Mouse (Mus musculus): ENCODE data around the gene Actr1b.
"Not testable (repeated sequence)": the region's sequence is repeated elsewhere in the genome, so short reads cannot be mapped to it uniquely, and the experiment has no call there.

Actr1b gene

DNA sequence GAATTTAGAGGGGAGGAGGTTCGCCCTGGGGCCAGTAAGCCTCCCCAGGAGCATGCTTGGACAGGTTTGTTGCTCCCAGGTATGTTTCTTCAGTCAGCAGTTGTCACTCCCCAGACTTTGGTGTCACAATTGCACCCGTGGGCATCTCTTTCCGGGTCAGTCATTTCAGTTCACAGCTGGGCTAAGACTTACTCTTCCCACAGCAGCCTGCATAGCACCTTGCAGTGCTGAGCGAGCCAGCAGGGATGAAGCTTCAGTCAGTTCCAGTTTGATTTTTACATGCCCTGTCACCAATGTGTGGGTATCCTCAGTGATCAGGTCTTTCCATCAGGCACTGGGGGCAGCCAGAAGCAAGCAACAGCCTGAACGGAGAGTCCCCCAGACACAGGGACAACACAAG lies 17.2 kb downstream of the Actr1b start:
- no peak for DNase-seq

DNA sequence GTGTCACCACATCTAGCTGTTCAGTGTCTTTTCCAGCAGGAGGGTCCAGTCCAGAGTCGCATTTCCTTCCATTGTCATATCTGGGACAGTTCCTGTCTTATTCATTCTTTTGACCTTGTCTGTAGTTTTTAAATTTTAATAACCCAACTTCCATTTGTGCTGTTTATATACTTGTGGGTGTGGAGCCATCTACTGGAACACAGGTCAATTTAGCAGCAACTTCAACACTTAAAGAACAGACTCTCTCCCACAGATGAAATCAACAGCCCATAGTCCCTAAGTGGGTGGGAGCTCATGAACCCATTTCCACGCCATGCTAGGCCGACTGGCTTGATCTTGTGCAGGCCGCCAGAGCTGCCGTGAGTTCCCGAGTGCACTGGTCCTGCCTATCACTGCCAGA lies 17.8 kb downstream of the Actr1b start:
- DNase-seq, result no peak

DNA sequence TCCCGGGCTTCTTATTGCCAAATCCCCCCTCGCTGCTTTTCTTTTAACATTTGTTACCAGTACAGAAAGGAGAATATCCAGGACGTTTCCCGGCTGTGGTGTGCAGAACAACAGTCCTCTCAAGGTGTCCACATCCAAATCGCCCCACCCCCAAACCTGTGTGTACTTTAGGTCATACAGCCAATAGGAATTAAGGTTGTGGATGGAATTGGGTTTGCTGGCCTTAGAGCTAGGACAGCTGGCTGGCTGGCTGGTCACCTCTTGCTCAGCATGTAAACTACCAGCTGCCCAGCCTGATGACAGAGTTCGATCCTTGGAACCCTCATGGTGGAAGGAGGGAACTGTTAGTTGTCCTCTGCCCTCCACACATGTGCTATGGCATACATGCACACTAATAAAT lies 19.4 kb downstream of the Actr1b start:
- DNase-seq, result no peak

DNA sequence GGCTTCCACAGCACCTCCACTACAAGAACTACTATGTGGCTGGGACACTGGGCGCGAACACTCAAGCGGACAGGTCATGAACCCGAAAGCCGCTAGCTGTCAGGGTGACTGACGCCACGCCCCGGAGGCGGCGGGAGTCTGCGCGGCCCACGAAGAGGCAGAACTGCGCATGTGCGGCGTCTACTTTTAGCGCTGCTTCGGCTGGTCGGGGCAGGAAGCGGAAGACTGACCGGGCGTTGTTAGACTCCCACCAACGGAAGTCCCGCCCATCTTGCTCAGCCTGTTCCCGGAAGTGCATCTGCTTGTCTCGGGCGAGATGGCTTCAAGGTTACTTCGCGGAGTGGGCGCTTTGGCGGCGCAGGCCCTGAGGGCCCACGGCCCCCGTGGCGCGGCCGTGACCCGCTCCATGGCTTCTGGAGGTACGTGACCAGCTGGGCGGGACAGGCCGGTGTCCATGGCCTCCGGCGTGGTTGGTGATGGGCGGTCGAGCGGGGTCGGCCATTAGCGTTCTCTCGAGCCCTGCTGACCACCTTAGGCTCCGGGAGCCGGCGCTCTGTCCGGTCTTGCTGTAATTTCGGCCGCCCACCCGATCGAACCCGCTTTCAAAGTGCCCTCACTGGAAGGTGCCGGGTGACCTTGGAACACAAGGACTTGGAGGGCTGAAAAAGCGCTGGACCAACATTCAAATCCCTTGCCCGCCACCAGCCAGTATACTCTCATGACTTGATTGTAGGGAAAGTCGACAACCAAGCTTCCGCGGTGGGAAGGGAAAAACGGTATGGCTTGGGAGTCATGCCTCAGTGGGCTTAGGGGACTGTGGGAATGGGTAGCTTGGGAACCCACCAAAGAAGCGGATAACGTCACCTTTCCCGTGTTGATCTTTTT lies 22.7 kb downstream of the Actr1b start, which contains the start of gene Cox5b:
TSS of gene Cox5b (plus strand) at position 179 of the 885 bp plus-strand sequence.
- peak; percentile 96 for DNase-seq

DNA sequence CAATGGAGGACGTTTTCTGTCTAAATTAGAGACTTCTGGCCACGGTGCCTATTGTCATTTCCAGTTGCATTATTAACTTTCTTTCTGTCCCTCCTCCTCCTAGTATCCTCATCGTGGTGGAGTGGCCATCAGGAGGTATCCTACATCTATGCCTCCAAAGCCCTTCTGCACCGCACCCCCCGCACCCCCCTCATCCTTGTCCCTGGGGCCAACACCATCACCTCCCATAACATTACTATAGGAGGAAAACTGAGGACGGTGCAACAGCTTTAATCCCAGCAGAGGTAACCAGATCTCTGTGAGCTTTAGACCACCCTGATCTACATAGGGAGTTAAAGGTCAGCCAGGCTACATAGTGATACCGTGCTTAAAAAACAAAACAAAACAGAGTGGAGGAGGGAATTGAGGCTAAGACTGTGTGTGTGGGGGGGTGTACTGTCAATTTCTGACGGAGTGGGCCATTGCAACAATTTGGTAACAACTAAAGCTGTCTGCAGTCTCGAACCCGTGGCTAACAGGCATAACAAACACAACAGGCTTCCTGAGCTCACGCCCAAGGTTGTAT lies 23.5 kb downstream of the Actr1b start:
- DNase-seq, result peak; percentile 32

DNA sequence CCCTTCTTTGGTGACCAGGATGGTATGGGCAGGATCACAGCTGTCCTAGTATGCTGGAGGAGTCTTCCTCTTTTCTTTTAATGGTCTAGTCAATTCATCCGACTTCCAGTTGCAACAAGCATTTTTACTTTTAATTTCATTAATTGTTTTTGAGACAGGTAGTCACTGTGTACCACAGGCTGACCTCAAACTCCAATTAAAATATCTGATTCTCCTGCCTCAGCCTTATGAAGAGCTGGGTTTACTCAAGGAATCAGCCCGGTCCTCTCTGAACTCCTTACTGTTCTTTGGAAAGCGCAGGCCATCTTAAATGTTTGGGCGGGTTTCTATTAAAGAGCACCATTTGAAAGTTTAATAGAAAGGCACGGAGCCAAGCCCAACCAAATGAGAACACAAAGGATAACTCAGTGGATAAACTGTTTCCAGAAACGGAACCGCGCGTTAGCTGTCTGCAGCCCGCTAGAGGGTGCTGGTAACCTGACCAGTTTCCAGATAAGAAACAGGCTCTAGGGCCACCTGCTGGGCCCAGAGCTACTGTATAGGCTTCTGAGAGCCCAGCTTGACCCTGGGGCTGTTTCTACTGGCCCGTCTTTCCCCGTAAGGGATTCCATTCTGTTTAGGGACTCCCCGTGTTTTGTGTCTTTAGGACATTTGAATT lies 30.3 kb downstream of the Actr1b start:
- peak; percentile 70 for DNase-seq

DNA sequence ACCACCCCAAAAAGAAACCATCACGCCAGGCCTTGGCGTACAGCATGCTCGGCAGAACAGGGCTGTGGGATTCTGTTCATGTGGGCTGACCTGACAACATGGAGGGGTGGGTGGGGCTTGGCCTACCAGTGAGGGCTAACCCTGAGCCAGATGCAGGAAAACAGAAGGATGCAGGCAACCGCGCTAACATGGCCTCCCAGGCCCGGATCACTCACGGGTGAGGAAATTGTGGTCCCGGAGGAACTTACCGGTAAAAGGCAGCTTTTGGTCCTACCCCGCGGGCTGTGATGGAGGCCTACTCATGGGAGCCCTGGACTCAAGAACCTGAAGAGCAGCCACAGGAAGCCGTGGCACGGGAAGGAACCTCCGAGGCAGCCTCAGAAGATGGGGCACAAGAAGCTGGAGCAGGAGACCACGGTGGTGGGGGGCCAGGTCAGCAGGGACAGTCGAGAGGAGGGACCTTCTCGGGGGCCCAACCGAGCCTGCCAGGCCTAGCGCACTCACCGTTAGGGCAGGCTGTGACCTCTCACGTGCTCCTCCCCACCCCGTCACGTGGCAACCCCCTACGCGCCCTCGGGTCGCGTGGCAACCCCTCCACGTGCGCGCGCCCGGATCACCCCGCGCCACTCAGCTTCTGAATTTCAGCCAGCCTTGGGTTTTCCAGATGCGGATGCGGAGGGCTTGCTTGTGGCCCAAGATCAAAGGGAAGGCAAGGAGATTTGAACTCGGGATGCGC lies 31.4 kb downstream of the Actr1b start, which contains the start of gene Fam178b:
TSS of gene Fam178b (minus strand) at position 564 of the 736 bp plus-strand sequence.
- no peak for DNase-seq

DNA sequence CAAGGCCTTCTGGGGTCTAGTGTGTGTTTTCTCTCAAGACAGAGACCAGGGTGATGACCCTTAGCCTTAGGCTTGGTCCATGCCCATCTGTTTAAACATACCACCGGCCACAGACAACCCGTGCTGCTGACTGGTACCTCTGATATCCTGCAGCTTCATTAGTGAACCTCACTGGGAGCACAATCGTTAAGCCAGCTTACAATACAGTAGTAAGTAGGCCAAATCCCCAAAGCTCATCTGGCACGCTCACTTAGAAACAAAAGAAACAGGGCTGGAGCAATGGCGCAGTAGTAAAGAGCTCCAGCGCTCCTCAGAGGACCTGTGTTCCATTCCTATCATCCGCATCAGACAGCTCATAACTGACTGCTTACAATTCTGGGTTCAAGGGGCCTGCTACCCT lies 33.3 kb downstream of the Actr1b start:
- no peak for DNase-seq

DNA sequence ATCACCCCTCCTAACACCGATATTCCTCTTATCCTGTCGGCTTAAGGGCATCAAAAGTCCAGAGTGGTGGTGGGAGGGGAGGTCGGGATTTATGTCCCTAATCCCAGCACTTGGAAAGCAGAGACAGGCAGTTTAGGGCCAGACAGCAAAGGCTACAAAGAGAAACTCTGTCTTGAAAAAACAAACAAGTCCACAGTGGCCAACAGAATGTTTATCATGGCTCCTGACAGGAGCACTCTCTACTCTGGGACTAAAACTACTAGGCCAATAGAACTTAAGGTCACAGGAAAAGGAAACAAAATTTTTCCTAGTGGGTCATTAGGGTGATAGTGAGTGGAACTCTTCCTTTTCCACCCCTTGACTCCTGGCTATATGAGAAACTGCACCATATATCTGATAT lies 39.3 kb downstream of the Actr1b start:
- no peak for DNase-seq

DNA sequence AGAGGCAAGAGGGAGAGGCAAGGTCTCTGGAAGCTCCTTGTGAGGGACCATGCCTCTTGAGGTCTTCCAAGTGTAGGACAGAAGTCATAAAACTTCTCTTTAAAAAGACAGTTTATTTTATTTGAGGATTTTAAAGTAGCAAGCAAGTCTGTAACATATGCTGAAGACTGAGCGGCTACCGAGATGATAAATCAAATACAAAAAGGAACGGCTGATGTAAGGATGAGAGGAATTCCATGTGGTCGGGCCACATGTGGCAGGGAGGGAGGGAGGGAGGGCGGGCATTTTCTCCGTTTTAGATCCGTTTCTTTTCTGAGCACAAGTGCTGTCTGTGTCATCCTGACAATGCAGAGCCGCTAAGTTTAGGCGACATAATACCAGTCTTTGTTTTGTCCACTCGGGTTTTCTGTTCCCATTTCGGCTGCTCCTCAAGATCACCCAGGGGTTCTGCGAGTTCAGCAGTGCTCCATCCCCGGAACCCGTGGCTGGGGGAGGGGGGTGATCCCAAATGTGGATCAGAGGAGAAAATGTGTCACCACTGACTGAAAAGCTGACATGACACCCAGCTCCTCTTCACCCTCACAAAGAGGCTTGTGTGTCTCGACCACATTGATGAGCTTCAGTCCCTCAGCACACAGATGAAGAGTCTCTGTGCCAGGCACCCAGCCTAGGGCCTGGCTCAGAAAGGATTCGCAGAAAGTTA lies 41.4 kb downstream of the Actr1b start:
- no peak for DNase-seq

DNA sequence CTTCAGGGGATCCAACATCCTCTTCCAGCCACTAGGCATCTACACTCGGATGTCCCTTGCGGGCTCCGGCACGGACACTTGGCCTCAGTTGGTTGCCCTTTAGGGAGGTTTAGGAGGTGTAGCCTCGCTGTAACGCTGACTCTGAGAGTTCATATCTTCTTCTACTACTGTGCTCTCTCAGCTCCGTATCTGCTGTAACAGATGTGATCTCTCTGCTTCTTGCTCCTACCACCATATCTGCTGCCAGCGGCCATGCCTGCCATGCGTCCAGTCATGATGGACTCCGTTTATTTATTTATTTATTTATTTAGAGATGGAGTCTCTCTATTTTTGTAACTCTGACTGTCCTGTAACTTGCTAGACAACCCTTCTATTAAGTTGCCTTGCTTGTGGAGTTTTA lies 43.0 kb downstream of the Actr1b start:
- DNase-seq, result no peak

DNA sequence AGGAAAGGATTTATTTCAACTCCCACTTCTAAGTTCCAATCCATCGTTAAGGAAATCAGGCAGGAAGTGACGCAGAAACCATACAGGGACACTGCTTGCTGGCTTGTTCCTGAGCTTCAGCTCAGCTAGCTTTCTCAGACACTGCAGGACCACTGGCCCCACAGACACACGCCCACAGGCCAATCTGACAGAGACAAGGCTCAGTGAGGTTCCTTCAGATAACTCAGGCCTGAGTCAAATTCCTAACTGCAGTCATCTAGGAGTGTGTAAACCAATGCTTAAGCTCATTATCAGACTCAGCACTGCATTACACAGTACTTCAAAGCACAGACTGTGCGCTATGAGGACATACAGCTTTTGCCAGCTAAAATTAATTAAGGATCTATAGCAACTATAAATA lies 44.0 kb downstream of the Actr1b start:
- DNase-seq, result no peak

DNA sequence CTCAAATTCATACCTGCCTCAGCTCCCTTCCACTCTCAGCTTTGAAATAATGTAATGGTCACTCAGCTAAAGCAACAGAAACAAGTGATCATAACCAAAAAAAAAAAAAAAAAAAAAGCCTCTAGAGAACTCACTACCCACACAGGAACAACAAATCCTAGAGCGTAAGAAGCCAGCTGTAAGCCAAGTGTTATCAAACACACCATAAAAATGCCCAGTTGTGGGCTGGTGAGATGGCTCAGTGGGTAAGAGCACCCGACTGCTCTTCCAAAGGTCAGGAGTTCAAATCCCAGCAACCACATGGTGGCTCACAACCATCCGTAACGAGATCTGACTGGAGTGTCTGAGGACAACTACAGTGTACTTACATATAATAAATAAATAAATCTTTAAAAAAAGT lies 46.2 kb downstream of the Actr1b start:
- DNase-seq, result not testable (repeated sequence)

DNA sequence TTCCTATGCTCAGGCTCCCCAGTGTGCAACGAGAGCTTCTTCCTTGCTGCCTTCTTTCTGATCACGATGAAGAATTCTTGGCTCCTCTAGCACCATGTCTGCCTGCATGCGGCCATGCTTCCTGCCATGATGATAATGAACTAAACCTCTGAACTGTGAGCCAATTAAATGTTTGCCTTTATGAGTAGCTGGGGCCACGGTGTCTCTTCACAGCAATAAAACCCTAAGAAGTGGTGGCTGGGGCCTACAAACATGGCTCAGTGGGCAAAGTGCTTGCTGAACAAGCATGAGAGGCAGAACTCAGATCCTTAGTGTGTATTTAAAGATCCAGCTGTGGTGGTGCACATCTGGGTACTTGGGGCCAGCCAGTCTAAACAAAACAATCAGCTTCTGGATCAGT lies 48.3 kb downstream of the Actr1b start:
- no peak for DNase-seq

DNA sequence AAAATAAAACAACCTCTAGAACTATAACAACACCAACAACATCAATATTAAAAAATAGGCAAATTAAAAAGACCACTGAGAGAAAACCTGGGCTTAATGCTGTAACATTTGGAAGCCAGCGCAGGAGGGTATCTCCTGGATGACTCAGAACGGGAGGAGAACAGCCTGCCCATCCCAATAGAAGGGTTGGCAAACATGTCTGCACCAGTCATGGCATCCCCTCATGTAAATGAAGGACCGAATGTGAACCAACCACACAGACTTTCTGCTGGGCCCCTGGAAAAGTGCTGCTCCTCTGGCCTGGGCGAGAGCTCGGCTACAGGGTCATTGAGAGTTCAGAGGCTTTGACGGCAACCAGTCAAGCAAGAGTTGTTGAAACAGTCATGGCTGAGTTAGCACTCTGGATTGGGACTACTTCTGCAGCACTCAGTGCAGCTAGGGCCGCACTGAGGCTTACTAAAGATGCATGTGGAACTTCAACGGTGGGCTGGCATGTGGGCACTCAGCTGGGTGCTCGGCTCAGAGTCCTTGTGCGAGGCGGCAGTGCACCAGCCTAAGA lies 49.0 kb downstream of the Actr1b start:
- DNase-seq, result no peak

DNA sequence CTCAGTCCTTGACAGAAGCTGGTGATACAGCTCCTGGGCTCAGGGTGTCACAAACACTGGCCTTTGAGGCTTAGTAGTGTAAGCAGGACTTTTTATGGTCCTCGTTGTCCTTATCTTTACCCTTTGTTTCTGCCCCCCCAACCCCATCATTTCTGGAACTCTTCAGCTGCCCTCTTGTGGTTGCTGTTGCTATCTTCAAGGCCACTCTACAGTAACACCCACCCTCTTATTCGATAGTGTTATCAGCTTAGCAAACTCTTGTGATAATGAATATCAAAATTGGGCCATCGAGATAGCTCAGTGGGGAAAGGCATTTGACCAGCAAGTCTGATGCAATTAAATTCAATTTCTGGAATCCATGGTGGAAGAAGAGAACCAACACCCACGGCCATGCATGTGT lies 49.8 kb downstream of the Actr1b start:
- peak; percentile 45 for DNase-seq

DNA sequence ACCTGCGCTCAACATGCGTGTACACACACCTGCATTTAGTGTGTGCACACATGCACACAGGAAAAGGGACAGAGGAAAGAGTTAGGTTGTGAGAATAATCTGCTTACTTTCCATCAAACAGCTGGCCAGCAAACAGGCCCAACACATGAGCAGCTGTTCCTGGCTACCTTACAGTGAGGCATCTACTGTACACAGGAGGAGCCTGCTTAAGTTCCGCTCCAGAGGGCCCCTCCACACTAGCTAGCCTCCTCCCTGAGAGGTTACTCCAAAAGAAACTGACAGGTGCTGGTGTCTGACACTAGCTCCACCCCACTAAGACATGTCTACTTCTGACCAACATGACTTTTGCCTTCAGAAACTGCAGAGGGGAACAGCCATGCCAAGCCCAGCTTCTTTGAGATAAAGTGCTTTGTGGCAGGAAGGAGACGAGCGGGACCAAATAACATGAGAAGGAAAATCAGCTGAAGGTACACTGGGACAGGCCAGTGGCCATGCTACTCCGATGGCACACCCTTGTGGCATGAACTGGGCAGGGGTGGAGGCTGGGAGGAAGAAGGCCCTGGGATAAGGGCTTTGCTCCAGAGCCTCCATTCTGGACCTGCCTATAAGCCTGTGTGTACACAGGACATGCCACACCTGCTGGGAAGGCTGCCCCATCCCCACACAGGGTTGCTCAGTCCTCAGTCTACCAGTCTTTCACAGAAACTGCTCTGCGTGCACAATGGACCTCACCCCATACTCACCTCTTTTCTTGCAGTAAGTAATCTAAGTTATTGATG lies 55.4 kb downstream of the Actr1b start:
- DNase-seq, result no peak

DNA sequence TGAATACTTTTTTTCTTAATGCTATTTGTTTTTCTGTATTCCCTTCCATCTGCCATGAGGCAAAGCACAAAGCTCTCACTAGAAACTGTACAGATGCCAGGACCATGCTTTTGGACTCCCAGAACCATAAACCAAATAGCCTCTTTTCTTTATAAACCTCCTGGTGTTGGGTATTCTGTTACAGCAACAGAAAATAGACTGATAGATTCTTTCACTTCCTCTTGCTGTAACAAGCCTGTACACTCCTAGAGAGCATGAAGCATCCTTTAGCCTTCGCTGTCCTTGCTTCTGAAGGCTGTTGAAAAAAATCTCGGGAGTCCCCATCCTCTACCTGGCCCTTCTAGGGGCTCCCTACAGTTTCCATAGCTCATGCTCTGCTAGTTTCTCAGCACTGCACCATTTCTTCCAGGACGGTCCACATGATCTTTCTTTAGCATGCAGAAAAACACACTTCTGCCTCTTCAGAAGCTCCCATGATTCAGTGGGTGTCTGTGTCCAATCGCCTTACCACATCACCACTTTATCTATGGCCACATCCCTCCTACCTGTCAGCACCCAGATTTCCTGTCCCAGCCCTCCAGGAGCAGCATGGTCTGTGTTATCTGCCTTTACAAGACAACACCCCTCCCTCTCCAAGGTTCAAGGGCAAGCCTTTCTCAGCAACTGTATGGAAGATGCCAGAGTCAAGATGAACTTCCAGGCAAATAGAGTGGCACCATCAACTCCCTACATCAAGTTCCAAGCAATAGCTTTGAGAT lies 56.4 kb downstream of the Actr1b start:
- DNase-seq, result no peak

DNA sequence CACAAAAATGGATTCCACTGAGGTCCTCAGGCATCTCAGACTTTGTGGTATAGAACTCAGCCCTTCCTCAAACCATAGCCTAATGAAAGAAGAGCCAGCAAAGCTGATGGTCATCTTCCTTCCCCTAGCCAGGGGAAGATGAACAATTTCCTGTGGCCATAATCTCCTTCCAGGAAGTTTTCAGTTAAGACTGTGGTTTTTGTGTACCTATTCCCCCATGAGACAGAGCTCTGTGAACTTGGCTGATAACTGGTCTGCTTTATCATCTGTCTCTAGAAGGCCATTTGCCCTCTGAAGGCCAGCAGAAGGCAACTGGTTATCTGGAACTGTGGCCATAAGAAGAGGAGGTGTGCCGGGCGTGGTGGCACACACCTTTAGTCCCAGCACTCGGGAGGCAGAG lies 58.0 kb downstream of the Actr1b start:
- DNase-seq, result no peak

DNA sequence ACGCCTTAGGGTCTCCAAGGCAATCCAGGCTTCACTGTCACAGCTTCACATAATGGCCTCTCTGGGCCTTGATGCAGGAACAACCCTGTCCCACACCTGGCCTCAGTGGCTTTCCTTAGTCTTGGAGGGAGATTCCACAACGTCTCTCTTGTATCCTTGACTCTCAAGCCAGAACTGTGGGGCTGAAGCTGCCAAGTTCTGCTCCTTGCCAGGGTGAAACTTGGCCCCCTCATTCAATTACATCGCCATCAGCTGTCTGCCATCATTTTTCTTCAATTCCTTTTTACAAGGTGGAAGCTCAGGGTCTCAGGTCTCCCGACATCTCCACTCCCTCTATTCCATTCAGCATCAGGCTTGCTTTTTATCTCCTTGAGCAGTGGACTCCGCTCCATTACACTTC lies 59.2 kb downstream of the Actr1b start:
- no peak for DNase-seq

Data from cerebellum, adult 11 months (tissue).